Mouse (Mus musculus) heart, embryonic 15.5 days (tissue): ENCODE results near the gene Senp3. TPM values are rescaled to one million over a fixed set of nuclear protein-coding genes. Genes with fewer than 3 reads are reported as not detected.
"Not testable (repeated sequence)": the region's sequence is repeated elsewhere in the genome, so short reads cannot be mapped to it uniquely, and the experiment has no call there.

Experiments
- ATAC-seq: fragments of 200-750 bp; cut with Nextera tagmentation; replicated peaks from 2 replicates; pipeline ENCODE4 v1.8.0; 2017; ENCODE audit warnings: low read depth, moderate TSS enrichment; ENCODE audit not compliant: insufficient number of reproducible peaks, insufficient read depth, low FRiP score
- H3K27ac ChIP-seq: fragments of 300-500 bp; sonication (generic); 2 replicates; pipeline ENCODE4 v1.5.1; 2015; ENCODE audit warnings: mild to moderate bottlenecking, inconsistent platforms
- H3K27me3 ChIP-seq: fragments of 300-500 bp; sonication (generic); 2 replicates; pipeline ENCODE4 v1.6.1; 2015; ENCODE audit warnings: inconsistent platforms
- H3K36me3 ChIP-seq: fragments of 300-500 bp; sonication (generic); 2 replicates; pipeline ENCODE4 v1.6.1; 2015; ENCODE audit warnings: mild to moderate bottlenecking, inconsistent platforms
- H3K4me1 ChIP-seq: fragments of 300-500 bp; sonication (generic); replicated peaks from 2 replicates; pipeline ENCODE4 v1.6.1; 2015; ENCODE audit warnings: inconsistent platforms
- H3K4me2 ChIP-seq: fragments of 300-500 bp; sonication (generic); 2 replicates; pipeline ENCODE4 v1.6.1; 2015; ENCODE audit warnings: inconsistent platforms, mild to moderate bottlenecking, moderate library complexity
- H3K4me3 ChIP-seq: fragments of 300-500 bp; sonication (generic); 2 replicates; pipeline ENCODE4 v1.5.1; 2015; ENCODE audit warnings: mild to moderate bottlenecking, inconsistent platforms
- H3K9ac ChIP-seq: fragments of 300-500 bp; sonication (generic); 2 replicates; pipeline ENCODE4 v1.6.1; 2015; ENCODE audit warnings: mild to moderate bottlenecking, inconsistent platforms
- H3K9me3 ChIP-seq: fragments of 300-500 bp; sonication (generic); replicated peaks from 2 replicates; pipeline ENCODE4 v1.6.1; 2016; ENCODE audit warnings: inconsistent platforms
- WGBS: fragments of 180-500 bp; shearing (Covaris S2); methylation state at CpG from one replicate; pipeline ENCODE4 v1.1.7; 2015; ENCODE audit warnings: mixed read lengths; 5-methylcytosine and 5-hydroxymethylcytosine counted together
- polyA plus RNA-seq: library from polyadenylated mRNA; unstranded; fragments of >200 nt; fragmentation: Nextera tagmentation; extraction: Ambion mirVana; gene quantifications from 2 replicates; pipeline ENCODE4 v1.2.1, GENCODE M21; 2015

The Senp3 gene
- 47.1 and 54.8 TPM in 2 replicates for polyA plus RNA-seq

- Histone ChIP-seq H3K9ac (peak within 1 kb of the TSS; percentile 80), H3K9me3 (no peaks in the 10 kb centered on the region), H3K4me1 (peaks cover 50% of the 10 kb centered on the region), H3K27me3 (no peaks in the 10 kb centered on the region), H3K4me2 (peak within 1 kb of the TSS; percentile 89), H3K4me3 (peak within 1 kb of the TSS; percentile 79), H3K27ac (peak within 1 kb of the TSS; percentile 95), H3K36me3 (peaks cover 33% of the 10 kb centered on the region)
- under 1% methylated on average over 76 of the region's 80 CpGs for WGBS
- peak; percentile 94 for ATAC-seq
Observed at GRCm38 (mm10) chr11:69681314-69682208, at the start of gene Senp3. Gene Senp3 (minus strand): TSS chr11:69682084.

GRCm38 (mm10) chr11:69731408-69731807 lies 49.5 kb upstream of the Senp3 start:
- WGBS: 83% methylated on average over 2 of the region's 3 CpGs

GRCm38 (mm10) chr11:69729063-69729462 lies 47.2 kb upstream of the Senp3 start:
- H3K9me3 ChIP-seq: no peaks in the 10 kb centered on the region
- H3K4me2 ChIP-seq: no peak overlapping the region
- no peak for ATAC-seq
- no peaks in the 10 kb centered on the region for H3K4me1 ChIP-seq
- H3K36me3 ChIP-seq: peaks cover 7% of the 10 kb centered on the region
- H3K27me3 ChIP-seq: no peaks in the 10 kb centered on the region
- H3K27ac ChIP-seq: no peak overlapping the region
- H3K4me3 ChIP-seq: no peak overlapping the region
- no peak overlapping the region for H3K9ac ChIP-seq
- WGBS: 21% methylated on average over 3 of the region's 3 CpGs

More at GRCm38 (mm10) chr11:69731408-69731807, 49.5 kb upstream of the Senp3 start:
- H3K9me3 ChIP-seq, H3K9ac ChIP-seq, H3K4me3 ChIP-seq, H3K27me3 ChIP-seq, H3K4me1 ChIP-seq, H3K4me2 ChIP-seq, H3K27ac ChIP-seq, ATAC-seq: not testable (repeated sequence)
- peaks cover 30% of the 10 kb centered on the region for H3K36me3 ChIP-seq

- no peak overlapping the region for H3K27ac ChIP-seq
- no peaks in the 10 kb centered on the region for H3K4me1 ChIP-seq
- H3K4me3 ChIP-seq: no peak overlapping the region
- ATAC-seq: no peak
- no peak overlapping the region for H3K4me2 ChIP-seq
- no peaks in the 10 kb centered on the region for H3K9me3 ChIP-seq
- no peaks in the 10 kb centered on the region for H3K27me3 ChIP-seq
- H3K9ac ChIP-seq: no peak overlapping the region
- no peaks in the 10 kb centered on the region for H3K36me3 ChIP-seq
- 35% methylated on average over 5 of the region's 5 CpGs for WGBS
Observed at GRCm38 (mm10) chr11:69725951-69726350, 44.1 kb upstream of the Senp3 start.

GRCm38 (mm10) chr11:69723074-69723473 lies 41.2 kb upstream of the Senp3 start:
- WGBS: 34% methylated on average over 2 of the region's 2 CpGs
- Histone ChIP-seq H3K4me1 (no peaks in the 10 kb centered on the region), H3K27me3 (no peaks in the 10 kb centered on the region), H3K4me2 (no peak overlapping the region), H3K9me3 (no peaks in the 10 kb centered on the region), H3K36me3 (no peaks in the 10 kb centered on the region), H3K9ac (no peak overlapping the region), H3K4me3 (no peak overlapping the region), H3K27ac (no peak overlapping the region)
- ATAC-seq: no peak

GRCm38 (mm10) chr11:69720852-69721251 lies 39.0 kb upstream of the Senp3 start:
- H3K36me3 ChIP-seq: no peaks in the 10 kb centered on the region
- no peak overlapping the region for H3K27ac ChIP-seq
- no peaks in the 10 kb centered on the region for H3K27me3 ChIP-seq
- WGBS: 74% methylated on average over 6 of the region's 6 CpGs
- no peak overlapping the region for H3K4me2 ChIP-seq
- no peak for ATAC-seq
- H3K4me1 ChIP-seq: peaks cover 4% of the 10 kb centered on the region
- no peaks in the 10 kb centered on the region for H3K9me3 ChIP-seq
- H3K4me3 ChIP-seq: no peak overlapping the region
- no peak overlapping the region for H3K9ac ChIP-seq

- Histone ChIP-seq H3K9ac (no peak overlapping the region), H3K27ac (no peak overlapping the region), H3K4me3 (no peak overlapping the region), H3K9me3 (no peaks in the 10 kb centered on the region), H3K4me1 (peaks cover 6% of the 10 kb centered on the region), H3K27me3 (no peaks in the 10 kb centered on the region), H3K36me3 (no peaks in the 10 kb centered on the region), H3K4me2 (no peak overlapping the region)
- ATAC-seq: no peak
- 62% methylated on average over 6 of the region's 6 CpGs for WGBS
Observed at GRCm38 (mm10) chr11:69719423-69719822, 37.5 kb upstream of the Senp3 start.

GRCm38 (mm10) chr11:69718661-69719060 lies 36.8 kb upstream of the Senp3 start:
- Histone ChIP-seq H3K4me3 (no peak overlapping the region), H3K9me3 (no peaks in the 10 kb centered on the region), H3K4me1 (peaks cover 6% of the 10 kb centered on the region), H3K27me3 (no peaks in the 10 kb centered on the region), H3K4me2 (peak overlapping the region; percentile 36), H3K36me3 (no peaks in the 10 kb centered on the region), H3K9ac (no peak overlapping the region), H3K27ac (no peak overlapping the region)
- ATAC-seq: no peak
- 37% methylated on average over 15 of the region's 15 CpGs for WGBS

- Histone ChIP-seq H3K4me1 (peaks cover 6% of the 10 kb centered on the region), H3K4me2 (no peak overlapping the region), H3K9ac (no peak overlapping the region), H3K27ac (no peak overlapping the region), H3K36me3 (no peaks in the 10 kb centered on the region), H3K4me3 (no peak overlapping the region), H3K9me3 (no peaks in the 10 kb centered on the region), H3K27me3 (no peaks in the 10 kb centered on the region)
- 72% methylated on average over 4 of the region's 4 CpGs for WGBS
- no peak for ATAC-seq
Observed at GRCm38 (mm10) chr11:69716953-69717352, 35.1 kb upstream of the Senp3 start.

GRCm38 (mm10) chr11:69715929-69716328 lies 34.0 kb upstream of the Senp3 start:
- 19% methylated on average over 5 of the region's 5 CpGs for WGBS
- Histone ChIP-seq H3K27me3 (no peaks in the 10 kb centered on the region), H3K9me3 (no peaks in the 10 kb centered on the region), H3K9ac (no peak overlapping the region), H3K4me3 (no peak overlapping the region), H3K4me1 (peaks cover 6% of the 10 kb centered on the region), H3K27ac (peak overlapping the region; percentile 19; the same call in 1 of the 2 replicates), H3K36me3 (no peaks in the 10 kb centered on the region), H3K4me2 (no peak overlapping the region)
- ATAC-seq: no peak

- peaks cover 6% of the 10 kb centered on the region for H3K4me1 ChIP-seq
Observed at GRCm38 (mm10) chr11:69715482-69715881, 33.6 kb upstream of the Senp3 start.

More at GRCm38 (mm10) chr11:69715482-69715881, 33.6 kb upstream of the Senp3 start:
- Histone ChIP-seq H3K9me3 (no peaks in the 10 kb centered on the region), H3K9ac (no peak overlapping the region), H3K27ac (peak overlapping the region; percentile 19; the same call in 1 of the 2 replicates), H3K36me3 (no peaks in the 10 kb centered on the region), H3K4me3 (no peak overlapping the region), H3K27me3 (no peaks in the 10 kb centered on the region), H3K4me2 (no peak overlapping the region)
- ATAC-seq: no peak
- 56% methylated on average over 9 of the region's 9 CpGs for WGBS
